Mouse (Mus musculus) forebrain, embryonic 14.5 days (tissue): ENCODE data around the gene Pbld1. TPM values are rescaled to one million over a fixed set of nuclear protein-coding genes. Genes with fewer than 3 reads are reported as not detected.

Experiments used
- ATAC-seq: fragments of 200-750 bp; cut with Nextera tagmentation; 2 replicates; pipeline ENCODE4 v1.8.0; 2017; ENCODE audit warnings: mild to moderate bottlenecking, moderate library complexity
- DNase-seq: peaks from one replicate; pipeline ENCODE4 v3.0.0-alpha.2; 2015; ENCODE audit warnings: low spot score
- H3K27ac ChIP-seq: fragments of 300-500 bp; sonication (generic); 2 replicates; pipeline ENCODE4 v1.5.1; 2014; ENCODE audit warnings: low read depth, mild to moderate bottlenecking, control low read depth, low read length, moderate library complexity
- H3K27me3 ChIP-seq: fragments of 300-500 bp; sonication (generic); replicated peaks from 2 replicates; pipeline ENCODE4 v1.6.1; 2014; ENCODE audit warnings: low read length, control low read depth, mixed read lengths; ENCODE audit not compliant: control insufficient read depth, insufficient read depth
- H3K36me3 ChIP-seq: fragments of 300-500 bp; sonication (generic); 2 replicates; pipeline ENCODE4 v1.6.1; 2014; ENCODE audit warnings: low read length, control low read depth; ENCODE audit not compliant: control insufficient read depth, insufficient read depth
- H3K4me1 ChIP-seq: fragments of 300-500 bp; sonication (generic); 2 replicates; pipeline ENCODE4 v1.6.1; 2014; ENCODE audit warnings: antibody characterized with exemption, low read length, control low read depth; ENCODE audit not compliant: control insufficient read depth, insufficient read depth
- H3K4me2 ChIP-seq: fragments of 300-500 bp; sonication (generic); 2 replicates; pipeline ENCODE4 v1.6.1; 2014; ENCODE audit warnings: mild to moderate bottlenecking, control low read depth, low read length
- H3K4me3 ChIP-seq: fragments of 300-500 bp; sonication (generic); 2 replicates; pipeline ENCODE4 v1.5.1; 2014; ENCODE audit warnings: low read depth, low read length, control low read depth
- H3K9ac ChIP-seq: fragments of 300-500 bp; sonication (generic); 2 replicates; pipeline ENCODE4 v1.6.1; 2014; ENCODE audit warnings: mild to moderate bottlenecking, low read length, control low read depth, moderate library complexity
- H3K9me3 ChIP-seq: fragments of 300-500 bp; sonication (generic); replicated peaks from 2 replicates; pipeline ENCODE4 v1.6.1; 2016; ENCODE audit warnings: low read length, control low read depth, mixed read lengths; ENCODE audit not compliant: control insufficient read depth
- WGBS: fragments of 180-500 bp; shearing (Covaris S2); extraction: QIAGEN DNeasy Blood & Tissue Kit; methylation state at CpG from one replicate; pipeline ENCODE4 v1.1.7; 2014; 5-methylcytosine and 5-hydroxymethylcytosine counted together
- polyA plus RNA-seq: library from polyadenylated mRNA; unstranded; fragments of >200 nt; fragmentation: Nextera tagmentation; extraction: Ambion mirVana; gene quantifications from 2 replicates; pipeline ENCODE4 v1.2.1, GENCODE M21; 2014

Gene Pbld1
- polyA plus RNA-seq, 1 experiment from 2014 or later: 0.36 TPM

DNA sequence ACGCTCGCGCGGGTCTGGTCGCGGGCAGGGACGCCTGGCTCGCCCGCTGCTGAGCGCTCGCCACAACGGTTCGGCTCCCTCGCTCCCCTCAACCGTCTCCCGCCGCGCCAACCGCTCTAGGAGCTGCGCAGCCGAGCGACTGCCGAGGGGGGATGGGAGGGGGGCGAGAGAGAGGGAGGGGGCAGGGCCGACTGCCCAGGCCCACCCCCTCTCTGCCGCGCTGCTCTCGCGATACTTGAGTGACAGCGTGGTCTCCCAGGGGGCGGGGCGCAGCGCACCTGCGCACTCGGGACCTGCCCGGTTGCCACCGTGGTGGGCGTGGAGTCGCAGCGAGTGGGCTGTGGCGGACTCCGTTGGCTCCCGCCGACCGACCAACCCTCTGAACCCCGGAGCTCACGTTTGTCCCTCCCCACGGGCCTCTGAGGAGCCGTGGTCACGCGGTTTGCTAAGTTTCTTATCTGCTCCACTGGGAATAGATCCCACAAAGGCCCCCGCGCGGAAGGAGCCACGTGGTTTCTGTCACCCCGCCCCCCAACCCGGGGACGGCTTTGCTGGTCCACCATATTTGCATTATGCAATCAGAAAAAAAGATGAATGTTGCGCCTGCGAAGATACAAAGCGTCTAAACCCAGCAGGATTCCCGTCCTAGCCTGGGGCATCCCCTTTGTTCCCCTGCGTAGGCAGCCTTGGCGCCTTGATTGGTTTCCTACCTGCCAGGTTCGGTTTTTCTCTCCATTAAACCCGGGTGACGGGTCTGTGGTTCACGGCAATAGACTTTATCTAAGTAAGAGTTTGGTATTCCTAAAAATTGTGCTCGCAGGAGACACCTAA lies 36.0 kb upstream of the Pbld1 start, which contains the start of the genes Hnrnph3 and Pbld2:
Hnrnph3 (minus strand) TSS at position 469 of the 831 bp plus-strand sequence.
Pbld2 (plus strand) TSS at position 567 of the 831 bp plus-strand sequence.
- H3K4me1 ChIP-seq: peaks cover 44% of the 10 kb centered on the region
- peak; percentile 92 for ATAC-seq
- under 1% methylated on average over 66 of the region's 69 CpGs for WGBS

DNA sequence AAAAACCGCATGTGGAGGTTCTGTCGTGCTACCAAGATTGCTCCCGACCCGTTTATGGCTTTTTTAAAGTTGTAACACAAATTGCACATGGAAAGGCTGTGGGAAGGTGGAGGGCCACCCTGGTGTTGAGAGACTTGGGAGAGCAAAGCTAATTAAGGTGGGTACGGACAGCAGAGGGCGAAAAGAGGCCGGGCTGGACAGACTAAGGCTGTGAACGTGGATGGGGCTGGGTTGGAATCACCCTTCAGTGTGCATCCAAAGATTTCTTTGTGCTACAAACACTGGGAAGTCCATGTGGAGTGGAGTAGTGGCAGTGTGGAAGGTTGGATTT lies 35.4 kb upstream of the Pbld1 start:
- H3K4me3 ChIP-seq: peak overlapping the region; percentile 95
- under 1% methylated on average over 8 of the region's 8 CpGs for WGBS
- peak; percentile 73 for DNase-seq
- peaks cover 41% of the 10 kb centered on the region for H3K4me1 ChIP-seq
- H3K27me3 ChIP-seq: no peaks in the 10 kb centered on the region
- H3K27ac ChIP-seq: peak overlapping the region; percentile 100
- peak; percentile 21 for ATAC-seq
- H3K4me2 ChIP-seq: peak overlapping the region; percentile 84
- H3K9me3 ChIP-seq: no peaks in the 10 kb centered on the region
- H3K9ac ChIP-seq: peak overlapping the region; percentile 100
- no peaks in the 10 kb centered on the region for H3K36me3 ChIP-seq

More for the DNA sequence above, 36.0 kb upstream of the Pbld1 start, which contains the start of the genes Hnrnph3 and Pbld2:
- H3K4me2 ChIP-seq: peak within 1 kb of the TSS; percentile 86
- H3K36me3 ChIP-seq: no peaks in the 10 kb centered on the region
- no peaks in the 10 kb centered on the region for H3K27me3 ChIP-seq
- H3K4me3 ChIP-seq: peak within 1 kb of the TSS; percentile 95
- H3K9me3 ChIP-seq: no peaks in the 10 kb centered on the region
- H3K27ac ChIP-seq: peak within 1 kb of the TSS; percentile 100
- peak; percentile 98 for DNase-seq
- peak within 1 kb of the TSS; percentile 100 for H3K9ac ChIP-seq

DNA sequence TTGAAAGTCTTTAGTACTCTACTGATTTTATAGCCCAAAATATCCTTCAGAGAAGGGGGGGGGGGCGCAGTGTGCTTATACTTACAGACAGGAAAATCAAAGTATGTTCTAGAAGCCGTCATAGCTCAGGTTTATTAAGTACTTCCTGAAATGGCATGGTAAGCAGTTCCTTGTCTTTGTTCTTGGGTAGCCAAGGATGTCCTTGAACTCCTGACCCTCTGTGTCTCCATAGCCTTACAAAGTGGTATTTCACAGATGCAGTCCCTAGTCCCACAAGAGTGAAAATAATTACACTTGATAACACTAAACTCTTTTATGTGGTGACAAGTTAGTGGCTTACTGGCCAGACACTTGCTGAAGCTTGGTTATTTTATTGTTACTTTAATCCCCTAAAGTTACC lies 34.9 kb upstream of the Pbld1 start:
- H3K27me3 ChIP-seq: no peaks in the 10 kb centered on the region
- peak overlapping the region; percentile 100 for H3K9ac ChIP-seq
- ATAC-seq (no peak), DNase-seq (peak; percentile 36)
- WGBS: 10% methylated on average over 2 of the region's 2 CpGs
- H3K4me3 ChIP-seq: peak overlapping the region; percentile 95
- H3K27ac ChIP-seq: peak overlapping the region; percentile 100
- H3K36me3 ChIP-seq: no peaks in the 10 kb centered on the region
- H3K4me1 ChIP-seq: peaks cover 41% of the 10 kb centered on the region
- no peaks in the 10 kb centered on the region for H3K9me3 ChIP-seq
- peak overlapping the region; percentile 84 for H3K4me2 ChIP-seq

DNA sequence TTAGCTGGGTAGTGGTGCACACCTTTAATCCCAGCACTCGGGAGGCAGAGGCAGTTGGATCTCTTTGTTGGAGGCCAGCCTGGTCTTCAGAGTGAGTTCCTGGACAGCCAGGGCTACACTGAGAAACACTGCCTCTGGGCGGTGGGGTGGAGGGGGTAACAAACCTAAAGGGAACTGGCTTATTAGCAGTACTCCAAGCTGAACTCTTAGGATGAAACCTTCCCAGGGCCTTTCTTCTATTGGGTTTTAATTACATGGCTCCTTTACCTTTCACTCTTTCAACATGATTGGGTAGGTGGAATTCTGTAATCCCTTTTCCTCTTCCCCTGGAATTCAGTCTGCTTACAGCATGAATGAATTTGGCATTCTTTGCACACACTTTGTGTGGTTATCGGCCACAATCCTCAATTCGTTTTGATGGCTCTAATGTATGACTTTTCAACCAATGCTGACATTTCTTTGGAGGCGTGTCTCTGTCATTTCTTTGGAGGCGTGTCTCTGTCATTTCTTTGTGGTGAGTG lies 34.4 kb upstream of the Pbld1 start:
- Histone ChIP-seq H3K27me3 (no peaks in the 10 kb centered on the region), H3K9me3 (no peaks in the 10 kb centered on the region), H3K9ac (peak overlapping the region; percentile 100), H3K4me3 (peak overlapping the region; percentile 95), H3K4me2 (peak overlapping the region; percentile 84), H3K4me1 (peaks cover 36% of the 10 kb centered on the region), H3K36me3 (no peaks in the 10 kb centered on the region), H3K27ac (peak overlapping the region; percentile 100)
- WGBS: 4% methylated on average over 6 of the region's 6 CpGs
- DNase-seq (peak; percentile 73), ATAC-seq (no peak)

DNA sequence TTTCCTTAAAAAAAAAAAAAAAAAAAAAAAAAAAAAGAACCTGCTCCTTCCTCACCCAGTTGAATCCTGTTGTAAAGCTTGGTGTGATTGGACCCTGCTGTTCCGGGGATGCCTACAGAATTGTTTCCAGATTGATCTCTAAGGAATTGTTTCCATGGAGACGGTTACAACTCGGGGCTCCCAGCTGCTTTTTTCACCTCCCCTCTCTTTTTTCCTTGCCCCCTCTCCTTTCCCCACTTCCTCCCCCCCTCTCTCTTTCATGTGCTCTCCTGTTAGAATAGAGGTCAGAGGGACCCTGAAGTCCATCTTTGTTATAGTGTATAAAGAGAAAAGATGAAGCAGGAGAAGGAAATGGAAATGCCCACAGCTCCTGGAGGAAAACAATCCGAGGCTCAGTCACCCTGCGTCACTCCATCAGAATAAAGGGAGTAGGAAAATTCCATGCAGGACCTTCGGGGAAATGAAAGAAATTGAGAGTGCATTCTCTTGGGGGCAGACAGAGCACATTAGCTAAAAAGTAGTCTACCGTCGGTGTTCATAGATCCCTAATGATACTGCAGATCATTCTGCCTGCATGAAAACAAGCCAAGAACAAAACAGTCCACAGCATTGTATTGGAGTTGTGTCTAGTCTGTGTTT lies 33.7 kb upstream of the Pbld1 start:
- H3K4me2 ChIP-seq: peak overlapping the region; percentile 84
- DNase-seq (peak; percentile 93), ATAC-seq (no peak)
- H3K36me3 ChIP-seq: no peaks in the 10 kb centered on the region
- peak overlapping the region; percentile 5; the same call in 1 of the 2 replicates for H3K4me3 ChIP-seq
- peaks cover 29% of the 10 kb centered on the region for H3K4me1 ChIP-seq
- WGBS: 2% methylated on average over 8 of the region's 8 CpGs
- H3K27ac ChIP-seq: peak overlapping the region; percentile 100
- no peaks in the 10 kb centered on the region for H3K9me3 ChIP-seq
- peak overlapping the region; percentile 36 for H3K9ac ChIP-seq
- no peaks in the 10 kb centered on the region for H3K27me3 ChIP-seq

DNA sequence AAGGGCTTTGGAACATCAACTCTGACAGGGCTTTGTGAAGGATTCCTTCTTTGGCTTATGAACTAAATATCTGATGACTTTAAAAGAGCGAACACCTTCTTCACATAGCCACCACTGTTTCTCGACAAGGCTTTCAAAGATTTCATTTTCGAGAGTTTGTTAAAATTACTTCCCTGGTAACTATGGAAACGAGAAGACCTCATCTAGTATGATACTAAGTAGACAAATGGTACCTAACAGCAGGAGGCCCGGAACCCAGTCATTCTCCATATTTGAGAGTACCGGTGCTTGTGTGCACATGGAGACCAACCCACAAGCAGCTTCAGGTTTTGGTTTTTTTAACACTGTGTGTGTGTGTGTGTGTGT lies 33.2 kb upstream of the Pbld1 start:
- ATAC-seq: no peak
- Histone ChIP-seq H3K9ac (peak overlapping the region; percentile 36; the same call in 1 of the 2 replicates), H3K9me3 (no peaks in the 10 kb centered on the region), H3K27ac (peak overlapping the region; percentile 100), H3K36me3 (no peaks in the 10 kb centered on the region), H3K4me3 (peak overlapping the region; percentile 5; the same call in 1 of the 2 replicates), H3K4me1 (peaks cover 24% of the 10 kb centered on the region), H3K27me3 (no peaks in the 10 kb centered on the region), H3K4me2 (peak overlapping the region; percentile 84)
- DNase-seq: peak; percentile 57
- 15% methylated on average over 6 of the region's 6 CpGs for WGBS

DNA sequence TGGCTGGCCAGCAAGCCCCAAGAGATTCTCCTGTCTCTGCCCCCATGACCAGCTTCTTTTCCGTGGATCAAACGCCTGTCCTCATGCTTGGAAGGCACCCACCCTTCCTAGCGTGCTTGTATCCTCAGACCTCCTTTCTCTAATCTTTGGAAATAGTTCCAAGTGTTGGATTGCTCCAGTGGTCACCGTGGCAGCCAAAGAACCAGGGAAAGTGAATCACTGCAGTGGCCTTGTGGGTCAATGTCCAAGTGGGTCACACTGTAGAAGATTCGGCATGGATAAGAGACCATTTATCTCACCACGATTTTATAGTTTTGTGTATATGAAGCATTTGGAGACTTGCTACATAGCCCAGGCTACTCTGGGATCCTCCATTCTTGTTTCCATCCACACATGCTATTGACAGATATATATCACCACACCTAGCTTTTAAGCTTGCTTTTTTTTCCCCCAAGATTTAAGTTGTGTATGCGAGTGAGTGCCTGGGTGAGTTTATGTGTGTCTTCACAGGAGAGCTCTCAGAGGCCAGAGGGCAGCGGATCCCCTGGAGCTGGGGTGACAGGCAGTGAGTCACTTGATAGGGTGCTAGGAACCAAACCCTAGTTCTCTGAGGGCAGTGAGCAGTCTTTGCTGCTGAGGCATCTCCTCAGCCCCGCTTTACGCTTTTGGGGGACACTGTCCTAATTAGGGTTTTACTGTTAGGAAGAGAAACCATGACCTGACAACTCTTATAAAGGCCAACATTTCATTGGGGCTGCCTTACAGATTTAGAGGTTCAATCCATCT lies 32.4 kb upstream of the Pbld1 start:
- Histone ChIP-seq H3K4me1 (peaks cover 23% of the 10 kb centered on the region), H3K27ac (peak overlapping the region; percentile 100), H3K4me3 (no peak overlapping the region), H3K4me2 (no peak overlapping the region), H3K36me3 (no peaks in the 10 kb centered on the region), H3K9me3 (no peaks in the 10 kb centered on the region), H3K27me3 (no peaks in the 10 kb centered on the region), H3K9ac (no peak overlapping the region)
- no peak for ATAC-seq
- DNase-seq: no peak
- 91% methylated on average over 10 of the region's 10 CpGs for WGBS

DNA sequence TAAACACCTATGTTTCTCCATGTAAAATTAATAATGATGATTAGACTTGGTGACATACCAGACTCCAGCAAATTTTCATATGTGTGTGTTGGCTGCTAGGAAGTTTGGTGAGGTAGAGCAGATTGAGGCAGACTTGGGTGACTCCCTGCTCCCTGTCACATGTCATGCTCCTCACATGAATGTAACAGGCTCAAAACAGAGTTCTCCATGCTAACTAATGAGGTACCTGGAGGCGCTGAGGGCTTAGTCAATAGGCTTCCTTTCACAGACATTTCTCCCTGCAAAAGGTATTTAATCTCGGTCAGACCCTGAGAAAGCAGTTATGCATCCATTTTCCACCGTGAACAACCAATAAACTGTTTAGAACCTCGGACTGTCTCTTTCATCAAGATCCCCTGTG lies 31.6 kb upstream of the Pbld1 start:
- Histone ChIP-seq H3K9me3 (no peaks in the 10 kb centered on the region), H3K27ac (no peak overlapping the region), H3K27me3 (no peaks in the 10 kb centered on the region), H3K9ac (no peak overlapping the region), H3K4me2 (no peak overlapping the region), H3K4me1 (peaks cover 23% of the 10 kb centered on the region), H3K36me3 (no peaks in the 10 kb centered on the region), H3K4me3 (no peak overlapping the region)
- ATAC-seq: no peak
- 26% methylated on average over 4 of the region's 4 CpGs for WGBS
- DNase-seq: no peak
